Mouse (Mus musculus) forebrain, embryonic 12.5 days (tissue): ENCODE data around the gene Ifi27l2b. TPM values are rescaled to one million over a fixed set of nuclear protein-coding genes. Genes with fewer than 3 reads are reported as not detected.

Source experiments
- ATAC-seq: fragments of 200-750 bp; cut with Nextera tagmentation; 2 replicates; pipeline ENCODE4 v1.8.0; 2017; ENCODE audit warnings: moderate TSS enrichment; ENCODE audit not compliant: low FRiP score
- H3K27ac ChIP-seq: fragments of 300-500 bp; sonication (generic); 2 replicates; pipeline ENCODE4 v1.5.1; 2016; ENCODE audit warnings: mild to moderate bottlenecking
- H3K27me3 ChIP-seq: fragments of 300-500 bp; sonication (generic); 2 replicates; pipeline ENCODE4 v1.6.1; 2016; ENCODE audit warnings: mild to moderate bottlenecking
- H3K36me3 ChIP-seq: fragments of 300-500 bp; sonication (generic); replicated peaks from 2 replicates; pipeline ENCODE4 v1.6.1; 2016; ENCODE audit warnings: mild to moderate bottlenecking
- H3K4me1 ChIP-seq: fragments of 300-500 bp; sonication (generic); 2 replicates; pipeline ENCODE4 v1.6.1; 2016
- H3K4me2 ChIP-seq: fragments of 300-500 bp; sonication (generic); 2 replicates; pipeline ENCODE4 v1.6.1; 2016; ENCODE audit warnings: mild to moderate bottlenecking, moderate library complexity
- H3K4me3 ChIP-seq: fragments of 300-500 bp; sonication (generic); replicated peaks from 2 replicates; pipeline ENCODE4 v1.5.1; 2016; ENCODE audit warnings: mild to moderate bottlenecking
- H3K9ac ChIP-seq: fragments of 300-500 bp; sonication (generic); 2 replicates; pipeline ENCODE4 v1.6.1; 2016; ENCODE audit warnings: mild to moderate bottlenecking
- H3K9me3 ChIP-seq: fragments of 300-500 bp; sonication (generic); 2 replicates; pipeline ENCODE4 v1.6.1; 2016
- WGBS: fragments of 180-500 bp; shearing (Covaris S2); methylation state at CpG from one replicate; pipeline ENCODE4 v1.1.7; 2016; 5-methylcytosine and 5-hydroxymethylcytosine counted together
- polyA plus RNA-seq: library from polyadenylated mRNA; unstranded; fragments of >200 nt; fragmentation: Nextera tagmentation; extraction: Ambion mirVana; gene quantifications from 2 replicates; pipeline ENCODE4 v1.2.1, GENCODE M21; 2016

The Ifi27l2b gene
- polyA plus RNA-seq, 1 experiment from 2014 or later = not detected

DNA sequence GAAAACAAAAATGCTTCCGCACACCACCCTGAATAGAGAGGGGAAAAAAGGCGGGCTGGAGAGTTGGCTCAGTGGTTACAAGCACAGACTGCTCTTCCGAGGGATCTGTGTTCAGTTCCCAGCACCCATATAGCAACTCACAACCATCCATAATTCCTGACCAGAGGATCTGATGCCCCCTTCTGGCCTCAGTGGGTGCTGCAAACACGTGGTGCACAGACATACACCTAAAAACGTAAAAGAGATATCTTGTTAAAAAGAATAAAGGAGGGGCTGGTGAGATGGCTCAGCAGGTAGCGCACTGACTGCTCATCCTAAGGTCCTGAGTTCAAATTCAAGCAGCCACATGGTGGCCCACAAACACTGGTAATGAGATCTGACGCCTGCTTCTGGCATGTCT, 30.3 kb downstream of the Ifi27l2b start:
- Histone ChIP-seq H3K27ac (no peak overlapping the region), H3K4me3 (no peak overlapping the region), H3K9ac (no peak overlapping the region), H3K27me3 (no peaks in the 10 kb centered on the region), H3K4me2 (no peak overlapping the region), H3K4me1 (peaks cover 25% of the 10 kb centered on the region), H3K9me3 (no peaks in the 10 kb centered on the region), H3K36me3 (peaks cover 11% of the 10 kb centered on the region)
- no peak for ATAC-seq
- WGBS = 92% methylated on average over 7 of the region's 7 CpGs

DNA sequence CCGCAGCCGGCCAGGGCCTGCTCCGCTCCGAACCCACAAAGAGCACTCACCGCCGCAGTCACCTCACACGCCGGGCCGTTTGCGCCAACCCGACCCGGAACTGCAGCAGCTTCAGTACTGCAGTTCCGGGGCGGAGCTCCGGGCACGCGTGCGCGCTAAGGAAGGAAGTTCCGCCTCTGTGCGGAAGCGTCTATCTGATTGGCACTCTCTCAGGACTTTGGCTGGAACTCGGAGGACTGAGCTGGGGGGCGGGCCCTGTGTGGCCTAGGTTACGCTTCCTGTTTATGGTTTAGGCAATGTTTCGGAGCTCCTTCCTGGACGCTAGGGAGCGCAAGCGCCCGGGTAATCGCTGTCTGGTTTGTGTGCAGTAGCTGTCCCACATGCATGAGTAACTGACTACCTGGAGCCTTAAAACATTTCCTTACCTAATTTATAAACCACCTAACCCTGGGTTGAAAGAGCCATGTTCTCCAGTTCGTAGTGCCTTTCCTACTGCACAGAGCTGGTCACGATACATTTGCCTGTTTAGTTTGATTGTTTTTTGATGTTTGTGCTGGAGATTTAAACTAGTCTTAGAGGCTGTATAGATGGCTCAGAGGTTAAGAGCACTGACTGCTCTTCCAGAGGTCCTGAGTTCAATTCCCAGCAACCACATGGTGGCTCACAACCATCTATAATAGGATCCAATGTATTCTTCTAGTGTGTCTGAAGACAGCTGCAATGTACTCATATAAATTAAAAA, 31.1 kb downstream of the Ifi27l2b start, which contains the start of gene Ddx24:
Ddx24 (minus strand) TSS at position 102 of the 742 bp plus-strand sequence.
- no peaks in the 10 kb centered on the region for H3K27me3 ChIP-seq
- 1% methylated on average over 33 of the region's 33 CpGs for whole genome bisulfite sequencing
- ATAC-seq = peak; percentile 100
- H3K4me2 ChIP-seq = peak within 1 kb of the TSS; percentile 92
- peaks cover 14% of the 10 kb centered on the region for H3K36me3 ChIP-seq
- H3K4me1 ChIP-seq = peaks cover 31% of the 10 kb centered on the region
- H3K9ac ChIP-seq = peak within 1 kb of the TSS; percentile 85
- 0 out of 2 replicates have a peak within 1 kb of the TSS, but pooled peaks have one; percentile 48 for H3K27ac ChIP-seq
- no peaks in the 10 kb centered on the region for H3K9me3 ChIP-seq
- peak within 1 kb of the TSS; percentile 92 for H3K4me3 ChIP-seq

DNA sequence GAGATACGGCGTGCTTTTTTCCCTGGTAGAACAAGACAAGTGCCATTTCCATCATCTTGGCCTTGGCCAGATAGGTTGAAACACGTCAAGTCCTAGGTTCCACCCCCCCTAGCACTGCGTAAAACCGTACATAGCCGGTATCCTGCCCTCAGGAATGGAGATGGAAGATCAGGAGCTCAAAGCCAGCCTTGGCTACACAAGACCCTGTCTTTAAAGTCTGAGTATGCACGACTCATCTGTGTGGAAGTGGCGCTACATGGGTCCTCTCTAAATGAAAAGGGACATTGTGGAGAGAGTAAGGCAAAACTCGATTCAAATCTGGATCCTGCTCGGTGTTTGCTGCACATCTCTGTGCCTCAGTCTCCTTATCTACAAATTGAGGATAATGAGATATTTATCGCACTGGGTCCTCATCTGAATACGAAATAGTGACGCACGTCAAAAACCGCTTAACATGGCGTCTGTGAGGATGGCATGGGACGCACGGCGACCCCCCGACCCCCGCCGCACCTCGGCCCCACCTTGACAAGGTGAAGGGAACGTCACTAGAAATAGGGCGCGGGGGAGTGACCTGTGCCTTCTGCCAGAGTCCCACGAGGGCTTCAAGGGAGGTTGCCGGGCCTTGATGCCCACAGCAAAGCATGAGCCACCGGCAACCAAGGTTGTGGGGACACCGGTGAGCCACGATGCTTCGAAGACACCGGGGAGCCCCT, 31.9 kb downstream of the Ifi27l2b start:
- 9% methylated on average over 33 of the region's 33 CpGs for WGBS
- Histone ChIP-seq H3K36me3 (peaks cover 14% of the 10 kb centered on the region), H3K27ac (no peak overlapping the region), H3K4me2 (peak overlapping the region; percentile 92), H3K4me3 (peak overlapping the region; percentile 92), H3K9ac (peak overlapping the region; percentile 85), H3K9me3 (no peaks in the 10 kb centered on the region), H3K27me3 (no peaks in the 10 kb centered on the region), H3K4me1 (peaks cover 31% of the 10 kb centered on the region)
- no peak for ATAC-seq

DNA sequence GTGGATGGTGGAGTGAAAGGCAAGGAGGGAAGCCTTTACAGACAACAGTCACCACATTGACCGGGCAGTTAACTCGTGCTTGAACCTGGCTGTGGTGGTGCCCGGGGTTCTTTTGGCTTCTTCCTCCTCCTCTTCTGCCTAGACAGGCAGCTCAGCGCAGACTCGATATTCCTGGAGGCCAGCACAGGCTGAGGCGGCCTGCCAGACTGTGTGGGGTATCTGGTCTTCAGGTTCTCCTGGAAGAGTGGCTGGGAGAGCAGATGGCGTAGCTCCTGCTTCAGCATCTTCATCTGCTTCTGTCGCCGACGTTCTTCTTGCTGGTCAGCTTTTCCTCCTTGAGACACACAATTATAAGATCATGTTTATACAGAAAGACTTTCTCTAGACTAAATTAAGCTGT, 48.9 kb downstream of the Ifi27l2b start:
- 94% methylated on average over 10 of the region's 10 CpGs for WGBS
- Histone ChIP-seq H3K9ac (no peak overlapping the region), H3K27ac (no peak overlapping the region), H3K4me1 (no peaks in the 10 kb centered on the region), H3K9me3 (no peaks in the 10 kb centered on the region), H3K4me2 (no peak overlapping the region), H3K36me3 (peaks cover 84% of the 10 kb centered on the region), H3K27me3 (no peaks in the 10 kb centered on the region), H3K4me3 (no peak overlapping the region)
- no peak for ATAC-seq

DNA sequence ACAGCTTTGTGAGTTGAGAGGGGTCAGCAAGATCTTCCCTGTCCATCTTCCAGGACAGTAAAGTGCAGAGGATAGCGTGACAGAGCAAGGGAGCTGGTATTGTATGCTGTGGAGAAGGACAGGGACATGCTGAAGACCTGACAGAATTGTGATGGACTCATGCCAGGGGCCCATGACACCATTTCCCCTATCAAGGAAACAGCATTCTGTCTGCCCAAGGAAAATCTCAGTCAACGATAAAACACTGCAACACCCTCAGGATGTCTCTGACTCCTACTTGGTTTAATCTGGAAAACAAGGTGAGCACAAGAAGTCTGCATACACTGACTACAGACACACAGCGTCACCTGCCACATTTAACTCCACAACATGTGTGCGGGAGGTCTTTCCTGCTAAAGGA, 49.3 kb downstream of the Ifi27l2b start, which contains the start of gene 9330161L09Rik:
9330161L09Rik (minus strand) TSS at position 101 of the 400 bp plus-strand sequence.
- no peaks in the 10 kb centered on the region for H3K27me3 ChIP-seq

DNA sequence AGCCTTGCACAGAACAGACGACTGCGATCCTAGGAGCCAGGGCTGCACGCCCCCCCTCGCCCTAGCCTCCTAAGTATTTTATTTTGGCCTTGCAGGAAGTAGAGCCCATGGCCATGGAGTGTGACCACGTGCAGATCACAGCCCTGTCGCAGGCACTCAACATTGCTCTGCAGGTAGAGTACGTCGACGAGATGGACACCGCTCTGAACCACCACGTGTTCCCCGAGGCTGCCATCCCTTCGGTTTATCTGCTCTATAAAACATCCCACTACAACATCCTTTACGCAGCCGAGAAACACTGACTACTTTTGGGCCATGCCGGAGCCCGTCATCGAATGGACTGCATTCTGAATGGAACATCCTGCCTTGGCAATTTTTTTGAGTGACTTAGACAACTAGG, 52.9 kb downstream of the Ifi27l2b start:
- peaks cover 54% of the 10 kb centered on the region for H3K36me3 ChIP-seq

More for the DNA sequence above, 49.3 kb downstream of the Ifi27l2b start, which contains the start of gene 9330161L09Rik:
- Histone ChIP-seq H3K9ac (no peak within 1 kb of the TSS), H3K4me2 (no peak within 1 kb of the TSS), H3K27ac (no peak within 1 kb of the TSS), H3K4me3 (no peak within 1 kb of the TSS), H3K9me3 (no peaks in the 10 kb centered on the region), H3K4me1 (no peaks in the 10 kb centered on the region), H3K36me3 (peaks cover 80% of the 10 kb centered on the region)
- WGBS = 96% methylated on average over 4 of the region's 4 CpGs
- ATAC-seq = no peak

More for the DNA sequence above, 52.9 kb downstream of the Ifi27l2b start:
- H3K27ac ChIP-seq = no peak overlapping the region
- no peak overlapping the region for H3K4me2 ChIP-seq
- no peak for ATAC-seq
- no peak overlapping the region for H3K9ac ChIP-seq
- 91% methylated on average over 18 of the region's 18 CpGs for WGBS
- no peaks in the 10 kb centered on the region for H3K9me3 ChIP-seq
- no peak overlapping the region for H3K4me3 ChIP-seq
- H3K4me1 ChIP-seq = no peaks in the 10 kb centered on the region
- H3K27me3 ChIP-seq = no peaks in the 10 kb centered on the region

Other genes with a start within 250 kb of the Ifi27l2b start
- 0.23 and 0.29 TPM in 2 replicates for gene Prima1, start 215.1 kb downstream of the Ifi27l2b start, polyA plus RNA-seq
- gene Fam181a, start 146.2 kb downstream of the Ifi27l2b start, polyA plus RNA-seq = 14.1 and 17.4 TPM in 2 replicates
- gene Asb2, start 101.2 kb downstream of the Ifi27l2b start, polyA plus RNA-seq = 0.56 and 0.65 TPM in 2 replicates
- 13.7 and 15.1 TPM in 2 replicates for gene Otub2, start 68.5 kb downstream of the Ifi27l2b start, polyA plus RNA-seq
- 0.38 and 0.87 TPM in 2 replicates for gene 9330161L09Rik, start 49.4 kb downstream of the Ifi27l2b start, polyA plus RNA-seq
- 127 and 134 TPM in 2 replicates for gene Ddx24, start 31.4 kb downstream of the Ifi27l2b start, polyA plus RNA-seq
- 3.7 and 4.0 TPM in 2 replicates for gene Ifi27, start 23.0 kb downstream of the Ifi27l2b start, polyA plus RNA-seq
- gene Ifi27l2a, start 13.5 kb downstream of the Ifi27l2b start, polyA plus RNA-seq = 1.7 and 3.2 TPM in 2 replicates
- gene Ppp4r4, start 75.1 kb upstream of the Ifi27l2b start, polyA plus RNA-seq = 3.0 and 3.5 TPM in 2 replicates
- not detected in 2 replicates for gene Serpina10, start 174.2 kb upstream of the Ifi27l2b start, polyA plus RNA-seq
- gene Serpina6, start 200.0 kb upstream of the Ifi27l2b start, polyA plus RNA-seq = not detected in 2 replicates
- not detected in 2 replicates for gene Serpina16, start 218.9 kb upstream of the Ifi27l2b start, polyA plus RNA-seq
- not detected in 2 replicates for gene Serpina1f, start 238.3 kb upstream of the Ifi27l2b start, polyA plus RNA-seq